Mouse (Mus musculus): ENCODE results near the gene Wdr41.

Gene Wdr41

GRCm38 (mm10) chr13:95038200-95038599, 62.1 kb downstream of the Wdr41 start:
- no peak for DNase-seq

DNA sequence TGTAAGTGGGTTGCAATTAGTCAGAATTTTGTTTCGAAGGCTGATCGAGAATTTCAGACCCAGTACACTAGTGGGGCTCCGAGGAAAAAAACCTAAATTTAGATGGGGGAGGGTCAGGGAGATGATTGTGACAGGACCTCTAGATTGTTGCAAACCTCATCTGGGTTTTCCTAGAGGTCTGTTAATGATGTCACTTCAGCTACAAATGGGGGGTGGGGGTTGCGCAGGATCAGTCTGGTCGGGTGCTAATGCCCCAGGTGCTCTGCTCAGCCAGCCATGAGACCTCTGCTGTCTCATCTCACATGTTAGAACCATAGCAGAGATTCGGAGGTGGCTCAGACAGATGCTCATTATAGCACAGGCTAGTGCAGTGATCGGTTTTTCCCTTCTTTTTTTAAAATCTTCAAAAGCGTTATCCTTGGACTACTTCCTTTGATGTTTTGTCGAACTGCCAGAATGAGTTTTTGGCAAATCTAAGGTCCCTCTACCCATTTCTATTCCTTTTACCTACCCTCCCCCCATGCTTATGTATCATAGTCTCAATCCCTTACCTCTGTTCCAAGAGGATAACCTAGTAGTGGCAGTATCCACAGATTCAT, 64.1 kb downstream of the Wdr41 start:
- DNase-seq, result no peak

- DNase-seq, result no peak
Measured at GRCm38 (mm10) chr13:95044108-95044507, 68.0 kb downstream of the Wdr41 start.

DNA sequence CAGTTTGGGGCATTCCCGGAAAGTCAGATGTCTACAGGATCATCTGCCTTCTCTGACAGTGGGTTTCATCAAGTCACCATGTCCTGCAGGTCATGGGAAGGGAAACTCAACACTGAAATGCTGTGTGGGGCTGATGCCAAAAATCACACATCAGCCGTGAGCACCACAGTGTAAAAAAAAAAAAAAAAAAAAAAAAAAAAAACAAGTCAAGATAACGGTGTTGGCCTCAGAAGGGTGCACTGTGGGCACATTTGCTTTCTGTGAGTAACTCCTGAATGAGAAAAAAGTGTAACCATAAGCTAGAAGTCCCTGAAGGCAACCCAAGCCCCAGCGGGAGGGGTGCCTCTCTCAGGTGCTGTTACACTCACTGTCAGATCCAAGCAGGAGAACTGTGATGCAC, 74.3 kb downstream of the Wdr41 start:
- DNase-seq, result no peak

DNA sequence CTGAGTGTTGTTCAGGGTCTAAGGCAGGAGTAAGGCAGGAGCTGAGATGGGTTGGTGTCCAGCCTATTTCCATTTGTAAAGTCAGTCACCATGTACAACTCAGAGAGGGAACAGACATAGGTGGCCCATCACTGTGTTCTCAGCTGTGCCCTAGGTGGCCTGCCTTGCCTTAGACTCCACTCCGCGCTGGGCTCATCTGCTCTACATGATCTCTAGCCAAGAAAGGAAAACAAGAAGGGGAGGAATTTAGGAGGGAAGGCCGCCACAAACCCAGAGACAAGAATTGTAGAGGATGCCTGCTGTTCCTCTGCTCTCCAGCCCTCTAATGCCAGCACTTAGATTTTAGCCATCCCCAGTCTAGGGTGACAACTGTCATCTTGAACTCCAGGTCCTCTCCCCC, 76.3 kb downstream of the Wdr41 start:
- DNase-seq, result no peak

GRCm38 (mm10) chr13:95055742-95056388, 79.7 kb downstream of the Wdr41 start:
- DNase-seq, result no peak

DNA sequence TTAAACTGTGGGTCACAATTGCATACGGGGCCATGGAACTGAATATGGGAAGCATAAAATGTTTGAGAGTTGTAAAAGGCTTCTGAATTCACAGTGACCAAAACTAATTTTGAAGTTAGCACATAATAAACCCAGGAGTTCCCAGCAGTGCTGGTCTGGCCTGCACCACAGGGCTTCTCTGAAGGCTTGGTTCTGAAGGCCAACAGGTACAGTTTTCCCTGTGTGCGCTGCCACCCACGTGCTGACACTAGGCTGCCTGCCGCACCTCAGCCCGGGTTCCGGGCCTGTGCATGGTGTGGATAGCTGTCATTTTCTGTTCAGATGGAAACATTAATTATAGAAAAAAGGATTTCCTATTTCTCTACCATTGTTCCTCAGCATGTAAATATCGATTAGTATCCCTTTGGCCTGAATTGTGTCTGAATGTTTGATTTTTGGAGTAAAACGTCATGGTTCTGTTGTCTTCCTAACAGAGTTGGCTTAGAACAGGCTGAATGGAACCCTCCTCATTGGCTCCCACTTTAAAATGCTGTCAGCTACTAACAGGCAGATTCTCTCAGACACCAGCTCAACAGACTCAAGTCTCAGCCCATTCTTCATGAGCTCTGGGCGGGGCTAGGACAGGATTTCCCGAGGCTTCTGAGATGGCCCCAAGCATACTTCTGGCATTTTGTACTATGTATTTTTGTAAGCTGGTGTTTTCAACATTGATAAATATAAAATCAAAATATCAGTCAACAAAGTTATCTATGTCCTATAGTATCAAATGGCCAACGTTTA, 80.5 kb downstream of the Wdr41 start:
- no peak for DNase-seq

DNA sequence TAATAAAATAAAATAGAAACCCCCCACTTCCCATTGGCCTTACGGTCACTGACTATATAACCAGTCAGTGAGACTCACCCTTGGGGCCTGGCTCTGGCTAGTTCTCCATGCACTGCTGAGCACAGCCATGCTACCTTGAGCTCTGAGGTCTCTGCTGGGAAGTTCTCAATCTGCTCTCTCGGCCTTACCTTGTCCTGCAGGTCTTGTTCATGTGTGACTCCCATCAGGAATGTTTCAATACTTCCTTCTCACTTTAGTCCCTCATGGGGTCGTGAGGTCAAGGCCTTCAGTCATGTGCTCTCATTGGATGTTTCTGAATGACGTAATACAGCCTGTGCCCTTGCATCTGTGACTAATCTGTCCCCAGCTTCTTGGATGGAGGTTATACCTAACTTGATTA, 82.7 kb downstream of the Wdr41 start:
- DNase-seq, result no peak

- no peak for DNase-seq
Measured at GRCm38 (mm10) chr13:95063390-95064017, 87.4 kb downstream of the Wdr41 start.

GRCm38 (mm10) chr13:95067854-95068253, 91.7 kb downstream of the Wdr41 start:
- DNase-seq, result no peak

GRCm38 (mm10) chr13:95070268-95070667, 94.1 kb downstream of the Wdr41 start:
- DNase-seq, result no peak
